17 mouse cellular contexts compared by ENCODE assay signal in genomic region chr6:55174741-55175181, GRCm38 (mm10). TPM values are rescaled to one million over a fixed set of nuclear protein-coding genes. Genes with fewer than 3 reads are reported as not detected.
DNase-seq lines count a peak whose midpoint lies in the region; ATAC-seq and TF ChIP-seq lines count a peak whose summit lies in the region.
"Had no signal": no experiment of that assay in that cellular context is flagged by ENCODE, and none has a peak within 500 bp of the region (broad histone marks: within the 10 kb centered on the region; RNA-seq: fewer than 3 reads in every experiment).

Gene Inmt (minus strand): TSS chr6:55175043.

- no peaks in the 10 kb centered on the region for H3K79me2 ChIP-seq in heart, adult 2 months (replicated peaks; ENCODE audit: control insufficient read depth, insufficient read depth, low read length)

- no peak for DNase-seq in heart, adult 2 months
- DNase-seq in urinary bladder, postnatal 14 days (ENCODE audit: low spot score): peak; percentile 47
- no peak for DNase-seq in urinary bladder, postnatal 36 days (ENCODE audit: low spot score in 2 of 2)
- no peak for DNase-seq in kidney, postnatal 0 days (ENCODE audit: low spot score)
- DNase-seq in spleen, postnatal 10 days (ENCODE audit: low spot score in 2 of 2): no peak
- DNase-seq: cerebellum, adult 9-11 months; right cerebral cortex, postnatal 4 days had no signal

- 92% methylated on average over 1 of the region's 1 CpGs for WGBS in heart, adult 2 months
- 67% methylated on average over 1 of the region's 1 CpGs for WGBS in heart, embryonic 11.5 days (ENCODE audit: insufficient replicate concordance)
- WGBS in kidney, postnatal 0 days: 25% methylated on average over 1 of the region's 1 CpGs
- WGBS in forebrain, embryonic 12.5 days: 73% methylated on average over 1 of the region's 1 CpGs

- no peak for ATAC-seq in heart, embryonic 11.5 days (replicated peaks; ENCODE audit: insufficient number of reproducible peaks, low FRiP score, low TSS enrichment)
- no peak for ATAC-seq in kidney, postnatal 0 days (replicated peaks; ENCODE audit: low FRiP score, low read depth)
- no peak for ATAC-seq in forebrain, embryonic 12.5 days (ENCODE audit: low FRiP score)
- ATAC-seq: forebrain, embryonic 16.5 days; liver, embryonic 12.5 days had no signal

- no peaks in the 10 kb centered on the region for H3K27me3 ChIP-seq in heart, adult 2 months (ENCODE audit: control insufficient read depth, insufficient read depth, low read length)
- no peaks in the 10 kb centered on the region for H3K27me3 ChIP-seq in heart, embryonic 11.5 days (ENCODE audit: control insufficient read depth, insufficient read depth, low read length)
- H3K27me3 ChIP-seq in kidney, postnatal 0 days (ENCODE audit: insufficient read depth, low read length): no peaks in the 10 kb centered on the region
- H3K27me3 ChIP-seq in forebrain, embryonic 12.5 days: peaks cover 27% of the 10 kb centered on the region
- H3K27me3 ChIP-seq: intestine, embryonic 15.5 days; liver, embryonic 12.5 days had no signal

- H3K27ac ChIP-seq in heart, adult 2 months: no peak within 1 kb of the TSS
- H3K27ac ChIP-seq in heart, embryonic 11.5 days (ENCODE audit: low read depth, low read length): no peak within 1 kb of the TSS
- peak within 1 kb of the TSS; percentile 19 for H3K27ac ChIP-seq in kidney, postnatal 0 days
- no peak within 1 kb of the TSS for H3K27ac ChIP-seq in forebrain, embryonic 12.5 days
- H3K27ac ChIP-seq: intestine, embryonic 15.5 days; liver, embryonic 12.5 days had no signal

- peaks cover 7% of the 10 kb centered on the region for H3K4me1 ChIP-seq in heart, adult 2 months (ENCODE audit: control insufficient read depth, insufficient read depth, low read length)
- H3K4me1 ChIP-seq in heart, embryonic 11.5 days (ENCODE audit: control insufficient read depth, insufficient read depth, low read length): no peaks in the 10 kb centered on the region
- H3K4me1 ChIP-seq in kidney, postnatal 0 days (replicated peaks; ENCODE audit: insufficient read depth, low read length): peaks cover 15% of the 10 kb centered on the region; the same call in 1 of the 2 replicates
- peaks cover 10% of the 10 kb centered on the region for H3K4me1 ChIP-seq in forebrain, embryonic 12.5 days
- H3K4me1 ChIP-seq: intestine, embryonic 15.5 days had no signal

- no peak for TF ChIP-seq EP300 in heart, adult 2 months (IDR thresholded peaks at IDR 0.05; ENCODE audit: insufficient read depth, low read depth, low read length)

- no peaks in the 10 kb centered on the region for H3K36me3 ChIP-seq in heart, adult 2 months (ENCODE audit: control insufficient read depth, insufficient read depth, low read length)
- no peaks in the 10 kb centered on the region for H3K36me3 ChIP-seq in heart, embryonic 11.5 days (ENCODE audit: control insufficient read depth, insufficient read depth, low read length)
- no peaks in the 10 kb centered on the region for H3K36me3 ChIP-seq in kidney, postnatal 0 days (ENCODE audit: insufficient read depth, low read length)
- H3K36me3 ChIP-seq in forebrain, embryonic 12.5 days (replicated peaks): no peaks in the 10 kb centered on the region
- H3K36me3 ChIP-seq: intestine, embryonic 15.5 days; liver, embryonic 12.5 days had no signal

- intact Hi-C loops in heart, adult 2 months (cut with DNase I): no loop called here

- H3K9me3 ChIP-seq in heart, embryonic 11.5 days (replicated peaks; ENCODE audit: control insufficient read depth, low read length): no peaks in the 10 kb centered on the region
- no peaks in the 10 kb centered on the region for H3K9me3 ChIP-seq in kidney, postnatal 0 days (replicated peaks; ENCODE audit: low read length)
- H3K9me3 ChIP-seq in forebrain, embryonic 12.5 days: no peaks in the 10 kb centered on the region
- H3K9me3 ChIP-seq: intestine, embryonic 15.5 days; liver, embryonic 12.5 days had no signal

- H3K4me2 ChIP-seq in heart, embryonic 11.5 days: no peak within 1 kb of the TSS
- H3K4me2 ChIP-seq in kidney, postnatal 0 days (ENCODE audit: low read length): no peak within 1 kb of the TSS
- H3K4me2 ChIP-seq in forebrain, embryonic 12.5 days: no peak within 1 kb of the TSS
- H3K4me2 ChIP-seq: intestine, embryonic 15.5 days; liver, embryonic 12.5 days had no signal

- TF ChIP-seq CTCF in heart, adult 2 months (IDR thresholded peaks at IDR 0.05): no peak
- TF ChIP-seq CTCF in kidney, postnatal 0 days (IDR thresholded peaks at IDR 0.05; ENCODE audit: low read depth): no peak

- peak; percentile 60; the same call in 1 of the 2 replicates for TF ChIP-seq POLR2A in heart, adult 2 months (IDR thresholded peaks at IDR 0.05; ENCODE audit: insufficient read depth, low read depth, low read length)

- H3K9ac ChIP-seq in heart, adult 2 months (ENCODE audit: low read depth, low read length): no peak within 1 kb of the TSS
- H3K9ac ChIP-seq in heart, embryonic 11.5 days (ENCODE audit: low read depth, low read length): no peak within 1 kb of the TSS
- no peak within 1 kb of the TSS for H3K9ac ChIP-seq in kidney, postnatal 0 days (ENCODE audit: low read depth, low read length)
- no peak within 1 kb of the TSS for H3K9ac ChIP-seq in forebrain, embryonic 12.5 days
- H3K9ac ChIP-seq: intestine, embryonic 15.5 days; liver, embryonic 12.5 days had no signal

- no peak within 1 kb of the TSS for H3K4me3 ChIP-seq in heart, adult 2 months
- H3K4me3 ChIP-seq in heart, embryonic 11.5 days (ENCODE audit: low read depth, low read length): no peak within 1 kb of the TSS
- H3K4me3 ChIP-seq in kidney, postnatal 0 days (replicated peaks; ENCODE audit: low read depth, low read length): no peak within 1 kb of the TSS
- H3K4me3 ChIP-seq in forebrain, embryonic 12.5 days (replicated peaks): no peak within 1 kb of the TSS
- H3K4me3 ChIP-seq: intestine, embryonic 15.5 days; liver, embryonic 12.5 days; myocyte had no signal

RNA-seq across cellular contexts. Expression of gene Inmt, which starts in this region (rescaled TPM):
- total RNA-seq in heart, adult 2 months (2021): 10 to 100 TPM; 19.9 to 72.0 TPM
- 9.7 and 19.2 TPM in 2 replicates for polyA plus RNA-seq in heart, adult 2 months (2012; rRNA removed)
- not detected in 2 replicates for polyA plus RNA-seq in heart, embryonic 11.5 days (2014; fragmentation: Nextera tagmentation; extraction: Ambion mirVana)
- polyA plus RNA-seq in kidney, postnatal 0 days (2015; fragmentation: Nextera tagmentation; extraction: Ambion mirVana): 25.1 and 25.4 TPM in 2 replicates
- 0.59 and 0.92 TPM in 2 replicates for polyA plus RNA-seq in forebrain, embryonic 12.5 days (2016; fragmentation: Nextera tagmentation; extraction: Ambion mirVana)
- total RNA-seq: CH12.LX; megakaryocyte, adult 5-6 weeks had no signal
- polyA plus RNA-seq: brain, embryonic 14.5 days; forebrain, embryonic 16.5 days; heart, embryonic 16.5 days; myocyte had no signal
